Mouse (Mus musculus) MEL (cell line): ENCODE measurements at regions not wholly inside any gene's neighbourhood (a gene's known extent, or its start where the extent isn't known, plus 50 kb on each side); places are given as distances from the start of the nearest gene placed in this dataset.

Source experiments
- DNase-seq: peaks from one replicate; pipeline ENCODE4 v3.0.0; 2011; ENCODE audit warnings: low read depth, low spot score
- H3K27ac ChIP-seq: 2 replicates; pipeline ENCODE4 v1.5.1; 2012; ENCODE audit warnings: low read depth, mild to moderate bottlenecking, control low read depth, low read length, moderate library complexity; ENCODE audit not compliant: control insufficient read depth
- H3K27me3 ChIP-seq, 2 experiments: fragments of 150-350 bp in 1 of 2; sonication (generic) in 1 of 2; 2 replicates each; pipeline ENCODE4 v1.6.1; 2012; ENCODE audit warnings: low read length in 2 of 2, mild to moderate bottlenecking in 2 of 2, improper control_type of control experiment in 1 of 2, moderate library complexity in 1 of 2; ENCODE audit not compliant: insufficient read depth in 2 of 2, control insufficient read depth in 1 of 2
- H3K36me3 ChIP-seq, 2 experiments: 2 replicates each; pipeline ENCODE4 v1.6.1; 2012 to 2014; ENCODE audit warnings: low read length in 2 of 2, improper control_type of control experiment in 1 of 2, inconsistent platforms in 1 of 2, mild to moderate bottlenecking in 1 of 2; ENCODE audit not compliant: insufficient read depth in 2 of 2, control insufficient read depth in 1 of 2
- H3K4me1 ChIP-seq, 2 experiments: fragments of 150-350 bp in 1 of 2; sonication (generic) in 1 of 2; 2 replicates each; pipeline ENCODE4 v1.6.1; 2012; ENCODE audit warnings: low read length in 2 of 2, improper control_type of control experiment in 1 of 2, mild to moderate bottlenecking in 1 of 2; ENCODE audit not compliant: insufficient read depth in 2 of 2, control insufficient read depth in 1 of 2
- H3K4me3 ChIP-seq, 2 experiments: fragments of 150-350 bp in 1 of 2; sonication (generic) in 1 of 2; 2 replicates each; pipeline ENCODE4 v1.5.1; 2012; ENCODE audit warnings: low read depth in 2 of 2, low read length in 2 of 2, mild to moderate bottlenecking in 2 of 2, moderate library complexity in 2 of 2, control low read depth in 1 of 2, improper control_type of control experiment in 1 of 2; ENCODE audit not compliant: control insufficient read depth in 1 of 2, insufficient read depth in 1 of 2
- H3K79me2 ChIP-seq: 2 replicates; pipeline ENCODE4 v1.6.1; 2012; ENCODE audit warnings: mild to moderate bottlenecking, low read length, moderate library complexity; ENCODE audit not compliant: control insufficient read depth, poor library complexity, insufficient read depth
- H3K9ac ChIP-seq: 2 replicates; pipeline ENCODE4 v1.6.1; 2012; ENCODE audit warnings: low read depth, mild to moderate bottlenecking, control low read depth, low read length, moderate library complexity; ENCODE audit not compliant: control insufficient read depth, poor library complexity, severe bottlenecking
- H3K9me3 ChIP-seq: fragments of 150-350 bp; sonication (generic); replicated peaks from 2 replicates; pipeline ENCODE4 v1.6.1; 2012; ENCODE audit warnings: mild to moderate bottlenecking, low read length, improper control_type of control experiment, moderate library complexity; ENCODE audit not compliant: insufficient read depth
- CHD1 ChIP-seq: IDR thresholded peaks from 2 replicates; pipeline ENCODE4 v1.6.1; 2012; ENCODE audit warnings: low read depth, mild to moderate bottlenecking, inconsistent platforms, low read length, improper control_type of control experiment
- CHD2 ChIP-seq: IDR thresholded peaks from 2 replicates; pipeline ENCODE4 v1.6.1; 2011; ENCODE audit warnings: low read length, improper control_type of control experiment
- CTCF ChIP-seq, 3 experiments: IDR thresholded peaks in 2 of 3; conservative IDR thresholded peaks in 1 of 3; 2 replicates each; pipeline ENCODE4 v1.5.1; 2011 to 2012; ENCODE audit warnings: low read length in 3 of 3, low read depth in 2 of 3, mild to moderate bottlenecking in 2 of 3, improper control_type of control experiment in 1 of 3, inconsistent platforms in 1 of 3, mixed read lengths in 1 of 3, moderate library complexity in 1 of 3; ENCODE audit not compliant: control insufficient read depth in 1 of 3, insufficient read depth in 1 of 3, poor library complexity in 1 of 3, severe bottlenecking in 1 of 3
- E2F4 ChIP-seq: IDR thresholded peaks from 2 replicates; pipeline ENCODE4 v1.6.1; 2011; ENCODE audit warnings: low read depth, low read length, improper control_type of control experiment, borderline replicate concordance
- EP300 ChIP-seq, 2 experiments: IDR thresholded peaks; 2 replicates each; pipeline ENCODE4 v1.6.1; 2011; ENCODE audit warnings: improper control_type of control experiment in 2 of 2, low read length in 2 of 2, low read depth in 1 of 2, mild to moderate bottlenecking in 1 of 2
- GABPA ChIP-seq: IDR thresholded peaks from 2 replicates; pipeline ENCODE4 v1.6.1; 2012; ENCODE audit warnings: low read depth, mild to moderate bottlenecking, inconsistent platforms, low read length, improper control_type of control experiment, moderate library complexity
- GATA1 ChIP-seq: IDR thresholded peaks from 2 replicates; pipeline ENCODE4 v1.6.1; 2011; ENCODE audit warnings: low read depth, low read length, improper control_type of control experiment
- HCFC1 ChIP-seq: IDR thresholded peaks from 2 replicates; pipeline ENCODE4 v1.6.1; 2012; ENCODE audit warnings: low read depth, mild to moderate bottlenecking, inconsistent platforms, low read length, improper control_type of control experiment, moderate library complexity
- MAX ChIP-seq: IDR thresholded peaks from 2 replicates; pipeline ENCODE4 v1.6.1; 2011; ENCODE audit warnings: low read length, improper control_type of control experiment
- MXI1 ChIP-seq: IDR thresholded peaks from 2 replicates; pipeline ENCODE4 v1.6.1; 2011; ENCODE audit warnings: mild to moderate bottlenecking, low read depth, low read length, improper control_type of control experiment
- MYB ChIP-seq: IDR thresholded peaks from 2 replicates; pipeline ENCODE4 v1.6.1; 2011; ENCODE audit warnings: mild to moderate bottlenecking, low read depth, low read length, improper control_type of control experiment
- MYC ChIP-seq: IDR thresholded peaks from 2 replicates; pipeline ENCODE4 v1.6.1; 2011; ENCODE audit warnings: low read depth, mild to moderate bottlenecking, low read length, improper control_type of control experiment, moderate library complexity
- NELFE ChIP-seq: IDR thresholded peaks from 2 replicates; pipeline ENCODE4 v1.6.1; 2011; ENCODE audit warnings: low read depth, low read length, improper control_type of control experiment
- NRF1 ChIP-seq: IDR thresholded peaks from 2 replicates; pipeline ENCODE4 v1.6.1; 2014; ENCODE audit warnings: low read depth, mild to moderate bottlenecking, inconsistent platforms, low read length, improper control_type of control experiment, moderate library complexity; ENCODE audit not compliant: poor library complexity, insufficient read depth, severe bottlenecking
- POLR2AphosphoS2 ChIP-seq: IDR thresholded peaks from 2 replicates; pipeline ENCODE4 v1.6.1; 2011; ENCODE audit warnings: low read length, improper control_type of control experiment
- SIN3A ChIP-seq: IDR thresholded peaks from 2 replicates; pipeline ENCODE4 v1.6.1; 2012; ENCODE audit warnings: low read length, improper control_type of control experiment, inconsistent platforms
- SMC3 ChIP-seq: IDR thresholded peaks from 2 replicates; pipeline ENCODE4 v1.6.1; 2011; ENCODE audit warnings: low read depth, low read length, improper control_type of control experiment
- TCF12 ChIP-seq: IDR thresholded peaks from 2 replicates; pipeline ENCODE4 v1.6.1; 2014; ENCODE audit warnings: low read depth, mild to moderate bottlenecking, inconsistent platforms, low read length, improper control_type of control experiment, moderate library complexity
- USF1 ChIP-seq: IDR thresholded peaks from 2 replicates; pipeline ENCODE4 v1.6.1; 2014; ENCODE audit warnings: low read depth, mild to moderate bottlenecking, inconsistent platforms, low read length, improper control_type of control experiment, moderate library complexity
- ZKSCAN1 ChIP-seq: IDR thresholded peaks from 2 replicates; pipeline ENCODE4 v1.6.1; 2012; ENCODE audit warnings: low read depth, mild to moderate bottlenecking, inconsistent platforms, low read length, improper control_type of control experiment, moderate library complexity
- ZMIZ1 ChIP-seq: IDR thresholded peaks from 2 replicates; pipeline ENCODE4 v1.6.1; 2012; ENCODE audit warnings: low read depth, mild to moderate bottlenecking, inconsistent platforms, low read length, improper control_type of control experiment, moderate library complexity

DNA sequence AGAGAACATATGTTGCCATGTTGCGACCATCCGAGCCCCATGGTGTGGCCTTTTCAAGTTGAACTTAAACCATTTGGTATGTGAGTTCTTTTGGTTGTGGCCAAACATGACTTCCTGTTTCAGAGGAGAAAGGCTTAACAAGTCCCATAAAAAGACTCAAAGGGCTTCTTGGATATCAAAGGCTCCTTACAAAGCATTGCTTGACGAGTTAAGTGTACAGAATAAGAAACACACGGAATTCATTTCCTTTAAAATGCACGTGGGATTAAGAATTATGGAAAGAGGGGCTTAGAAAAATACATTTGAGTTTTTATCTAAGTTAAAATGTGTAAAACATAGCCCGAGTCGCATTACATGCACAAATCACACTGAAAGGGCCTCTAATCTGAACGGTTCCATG, 346.8 kb downstream of the Cmpk2 start:
- Histone ChIP-seq H3K79me2 (no peaks in the 10 kb centered on the region), H3K36me3 (no peaks in the 10 kb centered on the region), H3K9me3 (no peaks in the 10 kb centered on the region), H3K4me3 (no peak overlapping the region), H3K4me1 (no peaks in the 10 kb centered on the region), H3K27me3 (no peaks in the 10 kb centered on the region), H3K9ac (no peak overlapping the region), H3K27ac (no peak overlapping the region)
- no peak for TF ChIP-seq POLR2AphosphoS2
- no peak for TF ChIP-seq ZKSCAN1
- no peak for TF ChIP-seq EP300 (IDR thresholded peaks at IDR 0.05; ENCODE audit: low read depth in 1 of 2, low read length in 2 of 2)
- TF ChIP-seq GATA1: no peak
- no peak for TF ChIP-seq NRF1
- no peak for TF ChIP-seq MXI1
- TF ChIP-seq GABPA: no peak
- TF ChIP-seq USF1: no peak
- TF ChIP-seq NELFE: no peak
- TF ChIP-seq MYB: no peak
- TF ChIP-seq CHD2: no peak
- no peak for TF ChIP-seq MAX
- TF ChIP-seq SIN3A: no peak
- TF ChIP-seq E2F4: no peak
- no peak for TF ChIP-seq ZMIZ1
- TF ChIP-seq MYC: no peak
- no peak for TF ChIP-seq TCF12
- DNase-seq: no peak

DNA sequence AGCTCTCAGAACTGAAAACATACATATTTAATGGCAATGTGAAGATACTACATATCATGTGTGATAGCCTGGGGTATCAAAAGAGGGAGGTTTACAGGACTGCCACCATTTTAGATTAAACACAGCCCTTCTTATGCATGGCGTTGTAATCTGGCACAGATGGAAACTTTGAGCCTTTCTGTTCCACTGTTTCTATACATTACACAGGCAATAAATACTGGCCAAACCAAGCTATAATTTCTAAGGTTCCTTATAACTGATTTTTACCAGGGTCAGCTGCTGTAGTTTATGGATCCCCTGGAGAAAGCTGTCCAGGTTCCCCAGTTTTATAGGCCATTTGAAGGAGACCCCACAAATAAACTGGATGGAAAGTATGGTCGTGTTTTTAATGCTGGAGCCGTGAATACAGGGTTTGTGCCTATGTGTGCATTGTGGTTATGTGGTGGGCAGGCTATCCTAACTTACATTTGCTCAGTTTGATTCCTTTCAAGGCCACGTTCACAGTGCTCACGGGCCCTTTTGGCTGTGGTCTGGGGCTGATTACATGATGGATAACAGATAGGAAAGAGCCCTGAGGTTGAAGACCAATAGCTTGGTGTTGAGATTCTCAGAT, 341.7 kb downstream of the Cmpk2 start:
- no peaks in the 10 kb centered on the region for H3K27me3 ChIP-seq
- no peak overlapping the region for H3K9ac ChIP-seq
- no peak for DNase-seq
- H3K9me3 ChIP-seq: no peaks in the 10 kb centered on the region
- H3K4me3 ChIP-seq: no peak overlapping the region
- no peak overlapping the region for H3K27ac ChIP-seq
- no peaks in the 10 kb centered on the region for H3K79me2 ChIP-seq
- no peaks in the 10 kb centered on the region for H3K36me3 ChIP-seq
- no peaks in the 10 kb centered on the region for H3K4me1 ChIP-seq
- no peak for TF ChIP-seq CTCF (IDR thresholded peaks at IDR 0.05 in 2 of 3, conservative IDR thresholded peaks at IDR 0.05 in 1 of 3; ENCODE audit: control insufficient read depth in 1 of 3, insufficient read depth in 1 of 3, low read depth in 2 of 3, low read length in 3 of 3, poor library complexity in 1 of 3, severe bottlenecking in 1 of 3)
- no peak for TF ChIP-seq SMC3
- no peak for TF ChIP-seq USF1
- no peak for TF ChIP-seq MXI1
- TF ChIP-seq GABPA: no peak
- no peak for TF ChIP-seq HCFC1
- TF ChIP-seq MYC: no peak
- no peak for TF ChIP-seq CHD1
